Mouse (Mus musculus) MEL-GATA-1-ER (cell line): Measurements from ENCODE around the gene Mroh7.

Experiments
- DNase-seq: peaks from one replicate; pipeline ENCODE4 v3.0.0-alpha.2; 2012; ENCODE audit warnings: low read depth; ENCODE audit errors: extremely low read depth

The Mroh7 gene

GRCm38 (mm10) chr4:106633281-106634085 lies 97.2 kb downstream of the Mroh7 start:
- DNase-seq: no peak

GRCm38 (mm10) chr4:106632313-106632712 lies 98.4 kb downstream of the Mroh7 start:
- no peak for DNase-seq
